Mouse (Mus musculus): ENCODE data around the gene Macrod2. TPM values are rescaled to one million over a fixed set of nuclear protein-coding genes. Genes with fewer than 3 reads are reported as not detected.

The Macrod2 gene
- polyA plus RNA-seq, 1 experiment from 2014 or later = 22.7 TPM

- Histone ChIP-seq H3K4me3 (peak overlapping the region; percentile 43), H3K4me2 (peak overlapping the region; percentile 62), H3K9me3 (replicated peaks) (no peaks in the 10 kb centered on the region), H3K9ac (0 out of 2 replicates have a peak overlapping the region, but pooled peaks have one; percentile 52), H3K27ac (ENCODE audit: poor library complexity, severe bottlenecking) (no peak overlapping the region; the same call in 1 of the 2 replicates), H3K36me3 (no peaks in the 10 kb centered on the region), H3K4me1 (replicated peaks) (peaks cover 13% of the 10 kb centered on the region), H3K27me3 (replicated peaks) (no peaks in the 10 kb centered on the region)
- WGBS = 57% methylated on average over 2 of the region's 2 CpGs
- no peak for ATAC-seq (ENCODE audit: insufficient number of reproducible peaks, low FRiP score)
Measured at GRCm38 (mm10) chr2:140669081-140669480, 274.0 kb downstream of the Macrod2 start.

GRCm38 (mm10) chr2:140669786-140670185 is 274.7 kb downstream of the Macrod2 start:
- Histone ChIP-seq H3K4me2 (peak overlapping the region; percentile 68), H3K36me3 (no peaks in the 10 kb centered on the region), H3K9ac (peak overlapping the region; percentile 65; the same call in 1 of the 2 replicates), H3K9me3 (replicated peaks) (no peaks in the 10 kb centered on the region), H3K27ac (ENCODE audit: poor library complexity, severe bottlenecking) (no peak overlapping the region), H3K4me1 (replicated peaks) (peaks cover 9% of the 10 kb centered on the region), H3K4me3 (peak overlapping the region; percentile 54), H3K27me3 (replicated peaks) (no peaks in the 10 kb centered on the region)
- ATAC-seq (ENCODE audit: insufficient number of reproducible peaks, low FRiP score) = no peak
- 47% methylated on average over 2 of the region's 2 CpGs for WGBS

GRCm38 (mm10) chr2:140670457-140670856 is 275.3 kb downstream of the Macrod2 start:
- H3K27ac ChIP-seq (ENCODE audit: poor library complexity, severe bottlenecking) = peak overlapping the region; percentile 73
- no peak; the same call in 1 of the 2 replicates for ATAC-seq (ENCODE audit: insufficient number of reproducible peaks, low FRiP score)

GRCm38 (mm10) chr2:140670963-140671702 is 276.0 kb downstream of the Macrod2 start, which contains the start of gene Flrt3:
Flrt3 (minus strand) TSS chr2:140671469.
- WGBS = under 1% methylated on average over 26 of the region's 26 CpGs
- peak within 1 kb of the TSS; percentile 67 for H3K4me3 ChIP-seq
- peak; percentile 97 for ATAC-seq (ENCODE audit: insufficient number of reproducible peaks, low FRiP score)
- H3K36me3 ChIP-seq = no peaks in the 10 kb centered on the region
- H3K4me1 ChIP-seq (replicated peaks) = peaks cover 11% of the 10 kb centered on the region
- H3K4me2 ChIP-seq = peak within 1 kb of the TSS; percentile 59
- H3K9ac ChIP-seq = peak within 1 kb of the TSS; percentile 84
- H3K27ac ChIP-seq (ENCODE audit: poor library complexity, severe bottlenecking) = peak within 1 kb of the TSS; percentile 73
- H3K9me3 ChIP-seq (replicated peaks) = no peaks in the 10 kb centered on the region
- no peaks in the 10 kb centered on the region for H3K27me3 ChIP-seq (replicated peaks)

More at GRCm38 (mm10) chr2:140670457-140670856, 275.3 kb downstream of the Macrod2 start:
- Histone ChIP-seq H3K4me3 (peak overlapping the region; percentile 67), H3K4me2 (peak overlapping the region; percentile 59), H3K9ac (peak overlapping the region; percentile 84), H3K9me3 (replicated peaks) (no peaks in the 10 kb centered on the region), H3K4me1 (replicated peaks) (peaks cover 10% of the 10 kb centered on the region), H3K36me3 (no peaks in the 10 kb centered on the region), H3K27me3 (replicated peaks) (no peaks in the 10 kb centered on the region)
- under 1% methylated on average over 12 of the region's 12 CpGs for WGBS

GRCm38 (mm10) chr2:140673466-140673865 is 278.4 kb downstream of the Macrod2 start:
- WGBS = 84% methylated on average over 5 of the region's 5 CpGs
- no peak overlapping the region for H3K9ac ChIP-seq
- no peak for ATAC-seq (ENCODE audit: insufficient number of reproducible peaks, low FRiP score)

GRCm38 (mm10) chr2:140676728-140677127 is 281.6 kb downstream of the Macrod2 start:
- ATAC-seq (ENCODE audit: insufficient number of reproducible peaks, low FRiP score) = no peak
- no peaks in the 10 kb centered on the region for H3K9me3 ChIP-seq (replicated peaks)
- H3K36me3 ChIP-seq = no peaks in the 10 kb centered on the region
- no peak overlapping the region for H3K9ac ChIP-seq
- H3K4me2 ChIP-seq = no peak overlapping the region
- H3K27me3 ChIP-seq (replicated peaks) = no peaks in the 10 kb centered on the region
- H3K4me3 ChIP-seq = no peak overlapping the region
- H3K4me1 ChIP-seq (replicated peaks) = peaks cover 8% of the 10 kb centered on the region; the same call in 1 of the 2 replicates
- H3K27ac ChIP-seq (ENCODE audit: poor library complexity, severe bottlenecking) = no peak overlapping the region
- 37% methylated on average over 3 of the region's 3 CpGs for WGBS

More at GRCm38 (mm10) chr2:140673466-140673865, 278.4 kb downstream of the Macrod2 start:
- H3K4me3 ChIP-seq = no peak overlapping the region
- H3K4me1 ChIP-seq (replicated peaks) = peaks cover 8% of the 10 kb centered on the region; the same call in 1 of the 2 replicates
- H3K9me3 ChIP-seq (replicated peaks) = no peaks in the 10 kb centered on the region
- no peaks in the 10 kb centered on the region for H3K27me3 ChIP-seq (replicated peaks)
- no peak overlapping the region for H3K4me2 ChIP-seq
- no peak overlapping the region for H3K27ac ChIP-seq (ENCODE audit: poor library complexity, severe bottlenecking)
- no peaks in the 10 kb centered on the region for H3K36me3 ChIP-seq

- H3K27ac ChIP-seq (ENCODE audit: poor library complexity, severe bottlenecking) = no peak overlapping the region
- WGBS = 76% methylated on average over 2 of the region's 2 CpGs
- no peaks in the 10 kb centered on the region for H3K27me3 ChIP-seq (replicated peaks)
- no peaks in the 10 kb centered on the region for H3K36me3 ChIP-seq
- ATAC-seq (ENCODE audit: insufficient number of reproducible peaks, low FRiP score) = no peak
- no peaks in the 10 kb centered on the region for H3K9me3 ChIP-seq (replicated peaks)
- H3K4me2 ChIP-seq = no peak overlapping the region
- no peaks in the 10 kb centered on the region for H3K4me1 ChIP-seq (replicated peaks)
- H3K4me3 ChIP-seq = no peak overlapping the region
- no peak overlapping the region for H3K9ac ChIP-seq
Measured at GRCm38 (mm10) chr2:140690906-140691305, 295.8 kb downstream of the Macrod2 start.

GRCm38 (mm10) chr2:140691403-140691802 is 296.3 kb downstream of the Macrod2 start:
- Histone ChIP-seq H3K9me3 (replicated peaks) (no peaks in the 10 kb centered on the region), H3K36me3 (no peaks in the 10 kb centered on the region), H3K9ac (no peak overlapping the region), H3K27ac (ENCODE audit: poor library complexity, severe bottlenecking) (no peak overlapping the region), H3K4me3 (no peak overlapping the region), H3K27me3 (replicated peaks) (no peaks in the 10 kb centered on the region), H3K4me2 (no peak overlapping the region), H3K4me1 (replicated peaks) (no peaks in the 10 kb centered on the region)
- ATAC-seq (ENCODE audit: insufficient number of reproducible peaks, low FRiP score) = no peak
- 78% methylated on average over 1 of the region's 1 CpGs for WGBS

GRCm38 (mm10) chr2:140692461-140692860 is 297.4 kb downstream of the Macrod2 start:
- H3K9ac ChIP-seq = no peak overlapping the region
- H3K4me2 ChIP-seq = no peak overlapping the region
- H3K4me1 ChIP-seq (replicated peaks) = 0 out of 2 replicates have a peak, but pooled peaks cover 1% of the 10 kb centered on the region
- no peaks in the 10 kb centered on the region for H3K36me3 ChIP-seq
- no peak overlapping the region for H3K27ac ChIP-seq (ENCODE audit: poor library complexity, severe bottlenecking)
- H3K27me3 ChIP-seq (replicated peaks) = no peaks in the 10 kb centered on the region
- ATAC-seq (ENCODE audit: insufficient number of reproducible peaks, low FRiP score) = no peak
- H3K9me3 ChIP-seq (replicated peaks) = no peaks in the 10 kb centered on the region
- WGBS = 61% methylated on average over 4 of the region's 4 CpGs
- no peak overlapping the region for H3K4me3 ChIP-seq

- H3K9me3 ChIP-seq (replicated peaks) = no peaks in the 10 kb centered on the region
- no peak for ATAC-seq (ENCODE audit: insufficient number of reproducible peaks, low FRiP score)
- 87% methylated on average over 5 of the region's 5 CpGs for WGBS
- no peaks in the 10 kb centered on the region for H3K27me3 ChIP-seq (replicated peaks)
- 0 out of 2 replicates have a peak, but pooled peaks cover 6% of the 10 kb centered on the region for H3K4me1 ChIP-seq (replicated peaks)
- H3K4me2 ChIP-seq = no peak overlapping the region
- H3K9ac ChIP-seq = no peak overlapping the region
- no peaks in the 10 kb centered on the region for H3K36me3 ChIP-seq
- H3K4me3 ChIP-seq = no peak overlapping the region
- H3K27ac ChIP-seq (ENCODE audit: poor library complexity, severe bottlenecking) = no peak overlapping the region
Measured at GRCm38 (mm10) chr2:140693845-140694244, 298.7 kb downstream of the Macrod2 start.

- Histone ChIP-seq H3K27ac (ENCODE audit: poor library complexity, severe bottlenecking) (no peak overlapping the region), H3K27me3 (replicated peaks) (no peaks in the 10 kb centered on the region), H3K9ac (no peak overlapping the region), H3K4me1 (replicated peaks) (peaks cover 17% of the 10 kb centered on the region), H3K4me3 (no peak overlapping the region), H3K9me3 (replicated peaks) (no peaks in the 10 kb centered on the region), H3K4me2 (no peak overlapping the region), H3K36me3 (no peaks in the 10 kb centered on the region)
- WGBS = 59% methylated on average over 3 of the region's 3 CpGs
- ATAC-seq (ENCODE audit: insufficient number of reproducible peaks, low FRiP score) = no peak
Measured at GRCm38 (mm10) chr2:140698585-140698984, 303.5 kb downstream of the Macrod2 start.

All from heart, embryonic 12.5 days (tissue).